Mouse (Mus musculus): ENCODE data around the gene Tcp11l2. TPM values are rescaled to one million over a fixed set of nuclear protein-coding genes. Genes with fewer than 3 reads are reported as not detected.

Gene Tcp11l2
- total RNA-seq (2017): 168 and 169 TPM in 2 replicates

GRCm38 (mm10) chr10:84576395-84577070 lies at the start of gene Tcp11l2:
Gene Tcp11l2 (plus strand): TSS chr10:84576626.
- ATAC-seq (ENCODE audit: extremely low read depth, insufficient number of reproducible peaks, low FRiP score, poor library complexity, severe bottlenecking): peak; percentile 82

- ATAC-seq (ENCODE audit: extremely low read depth, insufficient number of reproducible peaks, low FRiP score, poor library complexity, severe bottlenecking): no peak
Measured at GRCm38 (mm10) chr10:84527070-84527469, 49.4 kb upstream of the Tcp11l2 start.

GRCm38 (mm10) chr10:84527631-84528030 lies 48.8 kb upstream of the Tcp11l2 start:
- ATAC-seq (ENCODE audit: extremely low read depth, insufficient number of reproducible peaks, low FRiP score, poor library complexity, severe bottlenecking): no peak

- no peak for ATAC-seq (ENCODE audit: extremely low read depth, insufficient number of reproducible peaks, low FRiP score, poor library complexity, severe bottlenecking)
Measured at GRCm38 (mm10) chr10:84530388-84530787, 46.0 kb upstream of the Tcp11l2 start.

- ATAC-seq (ENCODE audit: extremely low read depth, insufficient number of reproducible peaks, low FRiP score, poor library complexity, severe bottlenecking): no peak
Measured at GRCm38 (mm10) chr10:84531576-84531975, 44.9 kb upstream of the Tcp11l2 start.

GRCm38 (mm10) chr10:84532191-84532889 lies 44.1 kb upstream of the Tcp11l2 start:
- no peak for ATAC-seq (ENCODE audit: extremely low read depth, insufficient number of reproducible peaks, low FRiP score, poor library complexity, severe bottlenecking)

GRCm38 (mm10) chr10:84532911-84533882 lies 43.2 kb upstream of the Tcp11l2 start:
- no peak for ATAC-seq (ENCODE audit: extremely low read depth, insufficient number of reproducible peaks, low FRiP score, poor library complexity, severe bottlenecking)

GRCm38 (mm10) chr10:84533912-84534671 lies 42.3 kb upstream of the Tcp11l2 start, which contains the start of gene Ckap4:
Gene Ckap4 (minus strand): TSS chr10:84534062.
- peak; percentile 24; the same call in 1 of the 2 replicates for ATAC-seq (ENCODE audit: extremely low read depth, insufficient number of reproducible peaks, low FRiP score, poor library complexity, severe bottlenecking)

GRCm38 (mm10) chr10:84535458-84535857 lies 41.0 kb upstream of the Tcp11l2 start:
- ATAC-seq (ENCODE audit: extremely low read depth, insufficient number of reproducible peaks, low FRiP score, poor library complexity, severe bottlenecking): no peak

GRCm38 (mm10) chr10:84535859-84536258 lies 40.6 kb upstream of the Tcp11l2 start:
- no peak for ATAC-seq (ENCODE audit: extremely low read depth, insufficient number of reproducible peaks, low FRiP score, poor library complexity, severe bottlenecking)

- no peak for ATAC-seq (ENCODE audit: extremely low read depth, insufficient number of reproducible peaks, low FRiP score, poor library complexity, severe bottlenecking)
Measured at GRCm38 (mm10) chr10:84539651-84540050, 36.8 kb upstream of the Tcp11l2 start.

- 0 out of 2 replicates have a peak, but pooled peaks have one; percentile 19 for ATAC-seq (ENCODE audit: extremely low read depth, insufficient number of reproducible peaks, low FRiP score, poor library complexity, severe bottlenecking)
Measured at GRCm38 (mm10) chr10:84542802-84543658, 33.4 kb upstream of the Tcp11l2 start.

GRCm38 (mm10) chr10:84544841-84545610 lies 31.4 kb upstream of the Tcp11l2 start:
- no peak for ATAC-seq (ENCODE audit: extremely low read depth, insufficient number of reproducible peaks, low FRiP score, poor library complexity, severe bottlenecking)

GRCm38 (mm10) chr10:84549146-84549919 lies 27.1 kb upstream of the Tcp11l2 start:
- ATAC-seq (ENCODE audit: extremely low read depth, insufficient number of reproducible peaks, low FRiP score, poor library complexity, severe bottlenecking): peak; percentile 11; the same call in 1 of the 2 replicates

- peak; percentile 35; the same call in 1 of the 2 replicates for ATAC-seq (ENCODE audit: extremely low read depth, insufficient number of reproducible peaks, low FRiP score, poor library complexity, severe bottlenecking)
Measured at GRCm38 (mm10) chr10:84549920-84550293, 26.5 kb upstream of the Tcp11l2 start.

- peak; percentile 31; the same call in 1 of the 2 replicates for ATAC-seq (ENCODE audit: extremely low read depth, insufficient number of reproducible peaks, low FRiP score, poor library complexity, severe bottlenecking)
Measured at GRCm38 (mm10) chr10:84551846-84552245, 24.6 kb upstream of the Tcp11l2 start.

All from neutrophil, adult 5-6 weeks (primary cell).